Mouse (Mus musculus): ENCODE results near the gene Tex44. TPM values are rescaled to one million over a fixed set of nuclear protein-coding genes. Genes with fewer than 3 reads are reported as not detected.
A peak's percentile ranks its signal among the peaks of the same experiment; 100 is the strongest.

The Tex44 gene
- polyA plus RNA-seq (2016; fragmentation: Nextera tagmentation; extraction: Ambion mirVana) = not detected in 2 replicates

- no peaks in the 10 kb centered on the region for H3K27me3 ChIP-seq
- H3K4me2 ChIP-seq (replicated peaks) = peak within 1 kb of the TSS; percentile 0; the same call in 1 of the 2 replicates
- H3K4me3 ChIP-seq = no peak within 1 kb of the TSS
- H3K27ac ChIP-seq = peak within 1 kb of the TSS; percentile 76
- WGBS = 93% methylated on average over 8 of the region's 8 CpGs
- H3K9ac ChIP-seq = no peak within 1 kb of the TSS; the same call in 1 of the 2 replicates
- no peaks in the 10 kb centered on the region for H3K36me3 ChIP-seq
- peaks cover 19% of the 10 kb centered on the region for H3K4me1 ChIP-seq
- ATAC-seq (ENCODE audit: low FRiP score) = no peak
- no peaks in the 10 kb centered on the region for H3K9me3 ChIP-seq (replicated peaks)
Measured at GRCm38 (mm10) chr1:86426128-86426527, at the start of gene Tex44, which contains the start of gene Nmur1. Gene Tex44, plus strand, starts transcription at chr1:86426329. Gene Nmur1, minus strand, starts transcription at chr1:86426228.

- H3K27ac ChIP-seq = no peak overlapping the region
- no peaks in the 10 kb centered on the region for H3K27me3 ChIP-seq
- H3K36me3 ChIP-seq = no peaks in the 10 kb centered on the region
- ATAC-seq (ENCODE audit: low FRiP score) = no peak
- no peak overlapping the region for H3K9ac ChIP-seq
- no peak overlapping the region for H3K4me2 ChIP-seq (replicated peaks)
- H3K4me1 ChIP-seq = no peaks in the 10 kb centered on the region
- H3K4me3 ChIP-seq = no peak overlapping the region
- H3K9me3 ChIP-seq (replicated peaks) = no peaks in the 10 kb centered on the region
- 81% methylated on average over 5 of the region's 5 CpGs for WGBS
Measured at GRCm38 (mm10) chr1:86376354-86376753, 49.8 kb upstream of the Tex44 start.

- Histone ChIP-seq H3K9me3 (replicated peaks) (no peaks in the 10 kb centered on the region), H3K36me3 (no peaks in the 10 kb centered on the region), H3K27ac (no peak overlapping the region), H3K9ac (no peak overlapping the region), H3K4me2 (replicated peaks) (no peak overlapping the region), H3K4me3 (no peak overlapping the region), H3K27me3 (no peaks in the 10 kb centered on the region), H3K4me1 (no peaks in the 10 kb centered on the region)
- WGBS = 72% methylated on average over 6 of the region's 6 CpGs
- ATAC-seq (ENCODE audit: low FRiP score) = no peak
Measured at GRCm38 (mm10) chr1:86378662-86379061, 47.5 kb upstream of the Tex44 start.

- no peaks in the 10 kb centered on the region for H3K9me3 ChIP-seq (replicated peaks)
- 81% methylated on average over 9 of the region's 9 CpGs for WGBS
Measured at GRCm38 (mm10) chr1:86379161-86379569, 47.0 kb upstream of the Tex44 start.

GRCm38 (mm10) chr1:86381027-86381426 lies 45.1 kb upstream of the Tex44 start:
- no peak for ATAC-seq (ENCODE audit: low FRiP score)
- Histone ChIP-seq H3K4me1 (no peaks in the 10 kb centered on the region), H3K27ac (no peak overlapping the region), H3K27me3 (no peaks in the 10 kb centered on the region), H3K9ac (no peak overlapping the region), H3K9me3 (replicated peaks) (no peaks in the 10 kb centered on the region), H3K4me3 (no peak overlapping the region), H3K4me2 (replicated peaks) (no peak overlapping the region; the same call in 1 of the 2 replicates), H3K36me3 (no peaks in the 10 kb centered on the region)
- 33% methylated on average over 13 of the region's 13 CpGs for WGBS

More at GRCm38 (mm10) chr1:86379161-86379569, 47.0 kb upstream of the Tex44 start:
- Histone ChIP-seq H3K4me1 (no peaks in the 10 kb centered on the region), H3K36me3 (no peaks in the 10 kb centered on the region), H3K27me3 (no peaks in the 10 kb centered on the region), H3K27ac (peak overlapping the region; percentile 35; the same call in 1 of the 2 replicates), H3K4me2 (replicated peaks) (no peak overlapping the region), H3K4me3 (no peak overlapping the region), H3K9ac (no peak overlapping the region)
- no peak for ATAC-seq (ENCODE audit: low FRiP score)

GRCm38 (mm10) chr1:86389230-86389629 lies 36.9 kb upstream of the Tex44 start:
- Histone ChIP-seq H3K27ac (no peak overlapping the region), H3K27me3 (0 out of 2 replicates have a peak, but pooled peaks cover 3% of the 10 kb centered on the region), H3K4me1 (no peaks in the 10 kb centered on the region), H3K9me3 (replicated peaks) (no peaks in the 10 kb centered on the region), H3K4me3 (no peak overlapping the region), H3K4me2 (replicated peaks) (no peak overlapping the region), H3K36me3 (no peaks in the 10 kb centered on the region), H3K9ac (0 out of 2 replicates have a peak overlapping the region, but pooled peaks have one; percentile 23)
- peak; percentile 50; the same call in 1 of the 2 replicates for ATAC-seq (ENCODE audit: low FRiP score)
- 6% methylated on average over 11 of the region's 11 CpGs for WGBS

GRCm38 (mm10) chr1:86391425-86391824 lies 34.7 kb upstream of the Tex44 start:
- no peak overlapping the region for H3K4me3 ChIP-seq
- no peak for ATAC-seq (ENCODE audit: low FRiP score)

GRCm38 (mm10) chr1:86393219-86393618 lies 32.9 kb upstream of the Tex44 start:
- Histone ChIP-seq H3K27ac (no peak overlapping the region), H3K27me3 (no peaks in the 10 kb centered on the region), H3K4me2 (replicated peaks) (no peak overlapping the region), H3K9me3 (replicated peaks) (no peaks in the 10 kb centered on the region), H3K4me3 (no peak overlapping the region), H3K9ac (no peak overlapping the region), H3K4me1 (no peaks in the 10 kb centered on the region; the same call in 1 of the 2 replicates), H3K36me3 (no peaks in the 10 kb centered on the region)
- 88% methylated on average over 3 of the region's 3 CpGs for WGBS
- ATAC-seq (ENCODE audit: low FRiP score) = no peak

More at GRCm38 (mm10) chr1:86391425-86391824, 34.7 kb upstream of the Tex44 start:
- no peak overlapping the region for H3K4me2 ChIP-seq (replicated peaks)
- no peak overlapping the region for H3K9ac ChIP-seq
- 0 out of 2 replicates have a peak, but pooled peaks cover 3% of the 10 kb centered on the region for H3K27me3 ChIP-seq
- no peak overlapping the region for H3K27ac ChIP-seq
- WGBS = 64% methylated on average over 2 of the region's 2 CpGs
- no peaks in the 10 kb centered on the region for H3K4me1 ChIP-seq
- no peaks in the 10 kb centered on the region for H3K36me3 ChIP-seq
- no peaks in the 10 kb centered on the region for H3K9me3 ChIP-seq (replicated peaks)

- H3K4me1 ChIP-seq = no peaks in the 10 kb centered on the region; the same call in 1 of the 2 replicates
- ATAC-seq (ENCODE audit: low FRiP score) = no peak
- H3K4me2 ChIP-seq (replicated peaks) = no peak overlapping the region
- WGBS = 94% methylated on average over 3 of the region's 3 CpGs
- no peaks in the 10 kb centered on the region for H3K27me3 ChIP-seq
- H3K36me3 ChIP-seq = no peaks in the 10 kb centered on the region
- no peaks in the 10 kb centered on the region for H3K9me3 ChIP-seq (replicated peaks)
- H3K27ac ChIP-seq = no peak overlapping the region
- H3K9ac ChIP-seq = no peak overlapping the region
- no peak overlapping the region for H3K4me3 ChIP-seq
Measured at GRCm38 (mm10) chr1:86394246-86394645, 31.9 kb upstream of the Tex44 start.

- Histone ChIP-seq H3K36me3 (no peaks in the 10 kb centered on the region), H3K27me3 (no peaks in the 10 kb centered on the region), H3K4me3 (no peak overlapping the region), H3K9ac (no peak overlapping the region), H3K27ac (no peak overlapping the region), H3K4me1 (no peaks in the 10 kb centered on the region; the same call in 1 of the 2 replicates), H3K9me3 (replicated peaks) (no peaks in the 10 kb centered on the region), H3K4me2 (replicated peaks) (no peak overlapping the region)
- no peak for ATAC-seq (ENCODE audit: low FRiP score)
- WGBS = 74% methylated on average over 7 of the region's 7 CpGs
Measured at GRCm38 (mm10) chr1:86395897-86396296, 30.2 kb upstream of the Tex44 start.

- Histone ChIP-seq H3K4me2 (replicated peaks) (no peak overlapping the region), H3K9ac (no peak overlapping the region), H3K27me3 (no peaks in the 10 kb centered on the region), H3K27ac (no peak overlapping the region), H3K4me3 (no peak overlapping the region), H3K9me3 (replicated peaks) (no peaks in the 10 kb centered on the region), H3K4me1 (no peaks in the 10 kb centered on the region; the same call in 1 of the 2 replicates), H3K36me3 (no peaks in the 10 kb centered on the region)
- 83% methylated on average over 8 of the region's 8 CpGs for WGBS
- no peak for ATAC-seq (ENCODE audit: low FRiP score)
Measured at GRCm38 (mm10) chr1:86397621-86398020, 28.5 kb upstream of the Tex44 start.

- no peak overlapping the region for H3K4me3 ChIP-seq
- no peaks in the 10 kb centered on the region; the same call in 1 of the 2 replicates for H3K4me1 ChIP-seq
- 56% methylated on average over 7 of the region's 7 CpGs for WGBS
- no peak overlapping the region for H3K27ac ChIP-seq
- H3K36me3 ChIP-seq = no peaks in the 10 kb centered on the region
- no peaks in the 10 kb centered on the region for H3K27me3 ChIP-seq
- H3K4me2 ChIP-seq (replicated peaks) = no peak overlapping the region
- ATAC-seq (ENCODE audit: low FRiP score) = no peak
- H3K9me3 ChIP-seq (replicated peaks) = no peaks in the 10 kb centered on the region
- no peak overlapping the region for H3K9ac ChIP-seq
Measured at GRCm38 (mm10) chr1:86398222-86398621, 27.9 kb upstream of the Tex44 start.

- H3K9ac ChIP-seq = no peak overlapping the region
- no peaks in the 10 kb centered on the region for H3K36me3 ChIP-seq
- H3K4me3 ChIP-seq = no peak overlapping the region
- no peak for ATAC-seq (ENCODE audit: low FRiP score)
- no peaks in the 10 kb centered on the region; the same call in 1 of the 2 replicates for H3K4me1 ChIP-seq
- WGBS = 72% methylated on average over 2 of the region's 3 CpGs
- no peak overlapping the region for H3K27ac ChIP-seq
- no peak overlapping the region for H3K4me2 ChIP-seq (replicated peaks)
- H3K27me3 ChIP-seq = no peaks in the 10 kb centered on the region
- H3K9me3 ChIP-seq (replicated peaks) = no peaks in the 10 kb centered on the region
Measured at GRCm38 (mm10) chr1:86399322-86399721, 26.8 kb upstream of the Tex44 start.

Data from hindbrain, embryonic 12.5 days (tissue).